Mouse (Mus musculus) left cerebral cortex, postnatal 10 days (tissue): ENCODE results near the gene Il6ra. TPM values are rescaled to one million over a fixed set of nuclear protein-coding genes. Genes with fewer than 3 reads are reported as not detected.

ENCODE experiments used
- DNase-seq, 2 experiments: peaks; one replicate each; pipeline ENCODE4 v3.0.0; 2021 to 2022; ENCODE audit warnings: low spot score in 2 of 2, mixed read lengths in 1 of 2; ENCODE audit errors: extremely low spot score in 1 of 2
- intact Hi-C: fragments of 180-260 bp; cut with DNase I; formaldehyde crosslinking; loops from one replicate; pipeline ENCODE4 v1.15.1; 2025
- total RNA-seq, 2 experiments: library from RNA; stranded (reverse); gene quantifications; 2 replicates each; pipeline ENCODE4 v1.2.3; 2021

The Il6ra gene
- total RNA-seq, 2 experiments from 2014 or later = 4.1 to 4.4 TPM

DNA sequence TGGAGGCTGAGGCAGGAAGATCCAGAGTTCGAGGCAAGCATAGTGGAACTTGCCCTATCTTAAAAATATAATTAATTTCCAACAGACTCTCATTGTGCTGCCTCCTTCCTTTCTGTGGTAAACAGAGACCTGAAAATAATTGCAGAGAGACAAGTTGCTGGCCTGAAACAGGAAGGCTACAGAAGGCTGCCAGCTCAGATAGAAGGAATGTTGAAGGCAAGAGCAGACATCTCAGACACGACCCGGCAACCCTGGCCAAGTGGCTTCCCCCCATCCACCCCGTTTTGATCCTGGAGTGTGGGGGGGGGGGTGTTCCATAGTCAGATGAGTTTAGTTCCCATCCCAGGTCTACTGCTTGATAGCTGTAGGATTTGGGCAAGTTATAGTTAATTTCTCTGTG lies 1.7 kb upstream of the Il6ra start:
- no peak for DNase-seq
- intact Hi-C loops = loop anchor here (5.0 kb wide), 1 partner anchor 42 kb away; no protein-coding TSS in a partner anchor

GRCm38 (mm10) chr3:89912108-89912542 lies 871 bp downstream of the Il6ra start:
- DNase-seq = no peak
- intact Hi-C loops = loop anchor here (5.0 kb wide), 1 partner anchor 40 kb away; no protein-coding TSS in a partner anchor

- intact Hi-C loops = loop anchor here (5.0 kb wide), 1 partner anchor 39 kb away; no protein-coding TSS in a partner anchor
- peak; percentile 39 to 58 for DNase-seq
Observed at GRCm38 (mm10) chr3:89911207-89911606, 1.8 kb downstream of the Il6ra start.

DNA sequence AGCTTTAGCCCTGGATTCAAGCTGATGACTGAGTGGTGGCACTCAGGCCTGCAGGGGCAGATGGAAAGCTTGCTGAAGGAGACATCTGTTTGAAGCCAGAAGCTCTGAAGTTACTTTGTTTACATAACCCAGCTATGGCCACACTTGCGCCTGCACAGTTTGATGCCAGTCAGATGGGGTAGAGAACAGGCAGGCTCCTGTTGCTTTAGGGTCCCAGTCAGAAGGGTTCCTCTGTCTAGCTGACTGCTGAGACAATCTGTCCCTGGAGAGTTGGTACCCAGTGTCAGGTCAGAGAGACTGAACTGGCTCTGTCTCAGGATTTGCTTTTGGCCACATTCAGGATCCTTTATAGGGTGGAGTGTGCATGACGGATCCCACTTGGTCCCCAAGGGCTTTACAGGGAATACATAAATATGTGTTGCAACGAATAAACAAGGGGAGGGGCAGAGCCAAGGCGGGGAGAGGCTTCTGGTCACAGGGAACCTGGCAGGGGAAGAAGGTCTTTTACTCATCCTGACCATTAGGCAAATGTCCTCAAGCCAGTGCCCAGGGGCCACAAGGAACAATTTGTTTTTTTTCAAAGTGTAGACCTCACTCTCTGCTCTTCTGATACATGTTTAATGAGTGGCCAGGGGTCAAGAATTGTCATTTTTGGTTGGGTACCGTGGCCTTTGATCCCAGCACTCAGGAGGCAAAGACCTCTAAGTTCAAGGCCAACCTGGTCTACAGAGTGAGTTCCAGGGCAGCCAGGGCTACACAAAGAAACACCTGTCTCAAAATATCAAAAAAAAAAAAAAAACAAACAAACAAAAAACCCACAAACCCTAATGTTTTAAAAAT lies 3.1 kb downstream of the Il6ra start:
- intact Hi-C loops = loop anchor here (5.0 kb wide), 1 partner anchor 38 kb away; no protein-coding TSS in a partner anchor
- no peak for DNase-seq

DNA sequence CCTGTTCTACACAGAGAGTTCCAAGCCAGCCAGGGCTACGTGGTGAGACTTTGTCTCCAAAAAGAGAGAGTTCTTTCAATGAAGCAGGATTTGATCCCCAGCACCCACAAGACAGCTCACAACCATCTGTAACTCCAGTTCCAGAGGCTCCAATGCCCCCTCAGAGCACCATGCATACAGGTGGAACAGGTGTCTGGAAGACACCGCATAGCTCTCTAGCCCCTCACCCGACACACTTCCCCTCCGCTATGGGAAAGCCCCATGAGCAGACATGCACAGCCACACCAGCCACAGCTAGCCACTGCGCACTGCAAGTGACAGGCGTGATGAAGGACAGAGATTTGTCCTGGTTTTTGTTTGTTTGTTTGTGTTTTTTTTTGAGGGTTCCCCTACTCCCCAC lies 4.2 kb downstream of the Il6ra start:
- intact Hi-C loops = no loop called here
- DNase-seq = no peak

DNA sequence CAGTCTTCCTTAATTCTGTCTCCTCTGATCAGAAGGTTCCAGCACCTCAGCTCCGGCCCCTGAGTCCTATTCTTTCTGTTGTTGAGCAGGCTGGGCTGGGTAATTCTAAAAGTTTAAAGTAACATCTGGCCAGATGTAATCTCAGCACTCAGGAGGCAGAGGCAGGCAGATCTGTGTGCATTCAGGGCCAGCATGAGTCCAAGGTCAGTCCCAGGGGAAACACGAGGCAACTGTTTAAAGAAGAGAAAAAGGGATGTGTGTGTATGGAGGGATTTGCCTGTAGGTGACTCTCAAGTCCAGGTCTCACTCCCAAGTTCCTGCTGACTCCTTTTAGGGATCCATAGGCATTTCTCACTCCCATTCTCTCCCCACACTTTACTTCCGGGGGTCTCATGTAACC lies 5.2 kb downstream of the Il6ra start:
- no peak for DNase-seq
- intact Hi-C loops = no loop called here

DNA sequence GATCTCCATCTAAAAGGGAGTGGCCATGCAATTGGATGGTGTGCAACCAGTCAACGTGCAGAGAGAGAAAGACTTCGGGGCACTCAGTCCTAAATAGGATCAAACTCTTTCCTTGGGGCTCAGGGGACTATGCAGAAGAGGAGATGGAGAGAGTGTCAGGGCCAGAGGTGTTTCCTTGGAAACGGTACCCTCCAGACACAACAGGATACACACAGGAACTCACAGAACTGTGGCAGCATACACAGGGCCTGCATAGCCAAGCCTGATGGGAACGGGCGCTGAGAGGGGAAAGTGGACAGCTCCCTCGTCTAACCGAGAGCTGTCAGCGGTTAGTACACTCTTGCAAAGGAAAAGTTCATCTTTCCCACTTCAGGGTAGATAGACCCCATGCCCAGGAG lies 13.5 kb downstream of the Il6ra start:
- intact Hi-C loops = no loop called here
- DNase-seq = no peak

- peak in 1 of 2 experiments; percentile 49 for DNase-seq
- intact Hi-C loops = no loop called here
Observed at GRCm38 (mm10) chr3:89898870-89899510, 14.0 kb downstream of the Il6ra start.

GRCm38 (mm10) chr3:89898011-89898410 lies 15.0 kb downstream of the Il6ra start:
- intact Hi-C loops = no loop called here
- DNase-seq = no peak

DNA sequence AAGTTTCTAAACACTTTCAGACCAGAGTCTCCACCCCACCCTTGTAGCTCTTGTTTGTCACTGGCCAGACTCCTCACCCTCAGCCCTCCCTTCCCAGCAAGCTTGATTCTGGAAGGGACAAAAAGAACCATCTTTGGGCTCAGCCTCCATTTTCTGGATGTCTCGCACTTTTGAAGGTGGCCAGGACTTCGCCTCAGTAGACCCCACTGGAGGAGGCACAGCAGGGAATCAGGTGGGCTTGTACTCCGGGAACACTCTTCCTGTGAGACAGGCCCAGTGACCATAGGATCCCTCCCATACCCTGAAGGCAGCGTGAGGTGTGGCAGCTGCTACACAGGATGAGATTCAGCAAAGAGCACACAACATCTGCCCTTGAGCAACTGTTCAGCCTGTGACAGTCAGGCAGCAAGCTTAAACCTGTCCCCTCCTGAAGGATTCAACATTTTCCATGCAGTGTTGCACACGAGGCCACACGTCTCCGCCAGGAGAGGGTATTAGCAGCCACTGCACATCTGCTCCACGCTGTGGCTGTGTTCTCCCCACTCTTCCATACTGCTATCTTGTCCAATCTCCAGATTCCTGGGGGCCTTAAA lies 15.7 kb downstream of the Il6ra start:
- DNase-seq = no peak
- intact Hi-C loops = no loop called here

GRCm38 (mm10) chr3:89896571-89896970 lies 16.4 kb downstream of the Il6ra start:
- peak in 1 of 2 experiments; percentile 56 for DNase-seq
- intact Hi-C loops = no loop called here

- no peak for DNase-seq
- intact Hi-C loops = no loop called here
Observed at GRCm38 (mm10) chr3:89892517-89893106, 20.4 kb downstream of the Il6ra start.

- intact Hi-C loops = no loop called here
- DNase-seq = no peak
Observed at GRCm38 (mm10) chr3:89891696-89892095, 21.3 kb downstream of the Il6ra start.

DNA sequence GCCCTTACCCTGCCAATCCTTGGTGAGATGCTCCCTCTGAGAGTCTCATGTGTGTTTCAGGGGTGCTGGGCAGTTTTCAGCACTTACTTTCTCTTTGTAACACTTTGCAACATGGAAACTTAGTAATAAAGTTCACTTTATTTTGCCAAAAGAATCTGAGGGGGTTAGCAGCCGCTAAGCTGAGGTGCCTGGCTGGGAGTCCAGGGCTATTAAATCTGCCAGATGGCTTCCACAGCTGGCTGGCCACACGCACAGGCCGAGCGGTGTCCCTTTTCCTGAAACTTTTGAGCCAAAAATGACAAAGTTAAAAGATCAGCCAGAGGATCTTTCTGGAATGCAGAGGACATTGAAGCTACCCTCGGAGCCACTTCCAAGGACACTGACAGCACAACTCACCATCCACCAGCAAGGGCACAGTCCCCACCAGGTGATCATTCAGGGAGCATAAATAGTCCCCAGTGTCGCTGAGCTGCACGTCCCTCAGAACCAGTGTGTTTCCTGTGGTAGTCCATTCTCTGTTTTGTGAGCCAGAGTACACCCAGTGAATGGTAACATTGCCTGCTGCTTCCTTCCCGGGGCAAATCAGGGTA lies 23.1 kb downstream of the Il6ra start:
- DNase-seq = no peak
- intact Hi-C loops = no loop called here

GRCm38 (mm10) chr3:89887582-89888230 lies 25.3 kb downstream of the Il6ra start:
- intact Hi-C loops = no loop called here

DNA sequence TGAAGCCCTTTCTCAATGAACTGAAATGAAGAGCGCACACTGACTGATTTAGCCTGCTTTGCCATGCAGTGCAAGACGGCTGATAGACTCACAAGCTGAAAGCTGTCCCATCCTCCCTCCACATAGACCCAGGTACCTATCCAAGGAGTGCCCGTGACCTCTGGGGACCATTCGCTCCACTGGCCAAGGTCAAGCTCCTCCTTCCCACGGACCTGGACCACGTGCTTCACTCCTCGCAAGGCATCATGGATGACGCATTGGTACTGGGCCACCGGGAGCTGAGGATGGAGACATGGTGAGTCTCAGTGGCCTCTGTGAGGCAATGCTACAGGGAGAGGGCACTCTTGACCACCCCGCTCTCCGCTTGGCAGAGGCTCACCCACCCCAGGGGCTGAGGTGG lies 27.2 kb downstream of the Il6ra start:
- DNase-seq = no peak
- intact Hi-C loops = no loop called here

More at GRCm38 (mm10) chr3:89887582-89888230, 25.3 kb downstream of the Il6ra start:
- no peak for DNase-seq

DNA sequence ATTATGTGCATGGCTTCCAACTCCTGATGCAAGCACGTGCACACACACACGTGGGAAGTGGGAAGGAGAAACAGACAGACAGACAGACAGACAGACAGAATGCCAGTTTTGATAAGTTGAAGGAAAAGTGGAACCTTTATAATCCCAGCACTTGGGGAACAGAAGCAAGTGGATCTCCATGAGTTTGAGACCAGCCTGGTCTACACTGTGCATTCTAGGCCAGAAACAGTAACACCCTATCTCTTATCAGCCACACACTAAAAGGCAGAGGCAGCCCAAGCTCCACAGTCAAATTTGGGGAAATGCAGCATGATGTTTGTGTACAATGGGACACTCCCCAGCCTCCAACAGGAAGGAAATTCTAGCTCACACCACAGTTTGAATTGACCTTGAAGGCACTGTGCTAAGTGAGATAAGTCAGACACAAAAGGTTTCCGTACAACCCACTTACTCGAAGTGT lies 29.4 kb downstream of the Il6ra start:
- DNase-seq = no peak
- intact Hi-C loops = no loop called here

GRCm38 (mm10) chr3:89882556-89883181 lies 30.3 kb downstream of the Il6ra start:
- intact Hi-C loops = no loop called here
- DNase-seq = no peak
